Mouse (Mus musculus) limb, embryonic 12.5 days (tissue): ENCODE results near the gene Tigd3. TPM values are rescaled to one million over a fixed set of nuclear protein-coding genes. Genes with fewer than 3 reads are reported as not detected.

ENCODE experiments used
- ATAC-seq: fragments of 200-750 bp; cut with Nextera tagmentation; 2 replicates; pipeline ENCODE4 v1.8.0; 2017; ENCODE audit warnings: low read depth, moderate TSS enrichment; ENCODE audit not compliant: insufficient number of reproducible peaks, insufficient read depth, low FRiP score, low TSS enrichment
- H3K27ac ChIP-seq: fragments of 300-500 bp; sonication (generic); 2 replicates; pipeline ENCODE4 v1.5.1; 2016; ENCODE audit warnings: mild to moderate bottlenecking, moderate library complexity
- H3K27me3 ChIP-seq: fragments of 300-500 bp; sonication (generic); 2 replicates; pipeline ENCODE4 v1.6.1; 2016; ENCODE audit warnings: mild to moderate bottlenecking, moderate library complexity
- H3K36me3 ChIP-seq: fragments of 300-500 bp; sonication (generic); 2 replicates; pipeline ENCODE4 v1.6.1; 2016; ENCODE audit warnings: mild to moderate bottlenecking, moderate library complexity
- H3K4me1 ChIP-seq: fragments of 300-500 bp; sonication (generic); replicated peaks from 2 replicates; pipeline ENCODE4 v1.6.1; 2016
- H3K4me2 ChIP-seq: fragments of 300-500 bp; sonication (generic); 2 replicates; pipeline ENCODE4 v1.6.1; 2016; ENCODE audit warnings: mild to moderate bottlenecking, moderate library complexity
- H3K4me3 ChIP-seq: fragments of 300-500 bp; sonication (generic); replicated peaks from 2 replicates; pipeline ENCODE4 v1.5.1; 2016; ENCODE audit warnings: mild to moderate bottlenecking
- H3K9ac ChIP-seq: fragments of 300-500 bp; sonication (generic); replicated peaks from 2 replicates; pipeline ENCODE4 v1.6.1; 2016; ENCODE audit warnings: mild to moderate bottlenecking, moderate library complexity
- H3K9me3 ChIP-seq: fragments of 300-500 bp; sonication (generic); 2 replicates; pipeline ENCODE4 v1.6.1; 2016; ENCODE audit warnings: mild to moderate bottlenecking, moderate library complexity
- WGBS: fragments of 180-500 bp; shearing (Covaris S2); methylation state at CpG from one replicate; pipeline ENCODE4 v1.1.7; 2016; 5-methylcytosine and 5-hydroxymethylcytosine counted together
- polyA plus RNA-seq: library from polyadenylated mRNA; unstranded; fragments of >200 nt; fragmentation: Nextera tagmentation; extraction: Ambion mirVana; gene quantifications from 2 replicates; pipeline ENCODE4 v1.2.1, GENCODE M21; 2016

Gene Tigd3
- polyA plus RNA-seq, 1 experiment from 2014 or later, result 6.6 TPM

- peak overlapping the region; percentile 98 for H3K27ac ChIP-seq
- peak; percentile 32; the same call in 1 of the 2 replicates for ATAC-seq
- H3K9me3 ChIP-seq, result no peaks in the 10 kb centered on the region
- H3K27me3 ChIP-seq, result no peaks in the 10 kb centered on the region
- H3K4me1 ChIP-seq, result peaks cover 84% of the 10 kb centered on the region
- 6% methylated on average over 45 of the region's 45 CpGs for WGBS
- H3K4me3 ChIP-seq, result peak overlapping the region; percentile 39
- H3K9ac ChIP-seq, result peak overlapping the region; percentile 58
- no peaks in the 10 kb centered on the region for H3K36me3 ChIP-seq
- peak overlapping the region; percentile 69 for H3K4me2 ChIP-seq
Measured at GRCm38 (mm10) chr19:5845319-5846135, 48.4 kb downstream of the Tigd3 start.

DNA sequence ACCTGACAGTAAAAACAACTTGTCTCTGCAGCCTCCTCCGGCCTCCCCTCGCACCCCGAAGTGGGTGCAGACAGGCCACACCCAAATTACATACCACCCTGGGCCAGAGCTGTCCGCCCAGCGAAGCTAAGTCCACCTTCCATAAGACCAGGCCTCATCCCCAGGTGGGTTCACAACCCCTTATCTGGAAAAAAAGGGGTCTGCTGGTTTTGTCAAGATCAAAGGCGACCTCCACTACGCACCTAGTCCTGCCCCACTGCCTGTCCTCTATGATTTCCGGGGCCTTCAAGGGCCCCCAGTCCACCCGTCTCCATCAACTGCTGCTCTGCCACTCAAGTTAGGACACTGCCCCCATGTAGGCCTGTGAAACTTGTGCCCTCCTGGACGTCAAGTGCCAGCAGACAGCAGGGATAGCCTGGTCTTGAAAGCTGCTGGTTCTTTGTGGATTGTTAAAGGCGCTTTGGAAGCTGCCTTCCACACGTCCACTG, 49.1 kb downstream of the Tigd3 start:
- peak overlapping the region; percentile 58 for H3K9ac ChIP-seq

DNA sequence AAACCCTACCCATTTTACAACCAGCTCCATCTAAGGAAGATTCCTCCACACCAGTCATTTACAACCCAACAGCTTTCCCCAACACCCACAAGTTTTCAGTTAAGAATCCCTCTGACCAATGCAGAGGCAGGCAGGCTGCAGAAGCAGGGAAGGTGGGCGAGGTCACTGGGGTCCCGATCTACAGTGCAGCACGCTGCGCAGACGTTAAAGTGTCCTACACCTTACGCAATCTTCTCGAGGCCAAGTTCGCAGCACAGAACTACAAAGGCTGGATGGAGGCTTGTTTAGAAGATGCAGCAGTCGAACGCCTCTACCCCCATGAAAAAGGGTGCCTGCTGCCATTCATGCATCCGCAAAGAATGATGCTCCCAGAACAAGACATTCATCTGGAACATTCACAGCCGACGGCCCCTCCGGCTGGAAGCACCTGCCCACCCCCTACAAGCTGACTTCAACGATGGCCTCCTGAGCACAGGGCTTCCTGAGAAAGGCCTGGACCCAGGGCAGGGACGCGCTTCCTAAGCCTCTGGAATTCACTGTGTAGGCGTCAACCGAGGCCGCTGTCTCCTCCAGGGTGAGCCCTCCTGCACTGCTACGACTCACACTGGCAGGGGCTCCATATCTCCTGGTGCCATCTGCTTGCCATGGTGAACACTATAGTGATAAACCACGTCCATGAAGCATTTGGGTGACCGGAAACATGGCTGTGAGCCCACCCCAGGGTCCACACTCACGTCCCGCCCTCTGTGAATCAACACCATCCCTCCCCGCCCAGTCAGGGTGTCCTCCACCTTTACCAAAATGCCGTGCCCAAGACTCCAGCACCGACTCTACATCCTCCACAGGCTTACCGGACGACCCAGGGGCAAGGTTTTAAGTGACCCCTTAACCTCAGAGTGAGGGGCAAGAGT, 49.9 kb downstream of the Tigd3 start:
- 87% methylated on average over 30 of the region's 30 CpGs for WGBS
- peak overlapping the region; percentile 69 for H3K4me2 ChIP-seq
- ATAC-seq, result no peak
- H3K4me3 ChIP-seq, result peak overlapping the region; percentile 39
- peak overlapping the region; percentile 23 for H3K9ac ChIP-seq
- no peaks in the 10 kb centered on the region for H3K27me3 ChIP-seq
- peaks cover 74% of the 10 kb centered on the region for H3K4me1 ChIP-seq
- H3K9me3 ChIP-seq, result no peaks in the 10 kb centered on the region
- no peaks in the 10 kb centered on the region for H3K36me3 ChIP-seq
- peak overlapping the region; percentile 37 for H3K27ac ChIP-seq

More for the DNA sequence above, 49.1 kb downstream of the Tigd3 start:
- peak overlapping the region; percentile 69 for H3K4me2 ChIP-seq
- no peaks in the 10 kb centered on the region for H3K36me3 ChIP-seq
- peaks cover 82% of the 10 kb centered on the region for H3K4me1 ChIP-seq
- ATAC-seq, result no peak
- H3K4me3 ChIP-seq, result peak overlapping the region; percentile 39
- no peaks in the 10 kb centered on the region for H3K27me3 ChIP-seq
- H3K27ac ChIP-seq, result peak overlapping the region; percentile 98
- no peaks in the 10 kb centered on the region for H3K9me3 ChIP-seq
- 78% methylated on average over 12 of the region's 12 CpGs for WGBS

- H3K9me3 ChIP-seq, result no peaks in the 10 kb centered on the region
- peak overlapping the region; percentile 23; the same call in 1 of the 2 replicates for H3K9ac ChIP-seq
- peaks cover 64% of the 10 kb centered on the region for H3K4me1 ChIP-seq
- 0 out of 2 replicates have a peak overlapping the region, but pooled peaks have one; percentile 37 for H3K27ac ChIP-seq
- H3K36me3 ChIP-seq, result no peaks in the 10 kb centered on the region
- H3K4me2 ChIP-seq, result peak overlapping the region; percentile 69
- 0 out of 2 replicates have a peak overlapping the region, but pooled peaks have one; percentile 11 for H3K4me3 ChIP-seq
- no peaks in the 10 kb centered on the region for H3K27me3 ChIP-seq
- ATAC-seq, result no peak
- WGBS, result 73% methylated on average over 9 of the region's 9 CpGs
Measured at GRCm38 (mm10) chr19:5842785-5843730, 50.9 kb downstream of the Tigd3 start.

- peak overlapping the region; percentile 2; the same call in 1 of the 2 replicates for H3K27ac ChIP-seq
- H3K27me3 ChIP-seq, result no peaks in the 10 kb centered on the region
- 79% methylated on average over 5 of the region's 5 CpGs for WGBS
- H3K4me2 ChIP-seq, result peak overlapping the region; percentile 69; the same call in 1 of the 2 replicates
- no peak for ATAC-seq
- H3K4me1 ChIP-seq, result peaks cover 55% of the 10 kb centered on the region
- no peaks in the 10 kb centered on the region for H3K9me3 ChIP-seq
- H3K9ac ChIP-seq, result no peak overlapping the region
- H3K36me3 ChIP-seq, result no peaks in the 10 kb centered on the region
- H3K4me3 ChIP-seq, result no peak overlapping the region
Measured at GRCm38 (mm10) chr19:5841999-5842784, 51.8 kb downstream of the Tigd3 start.

- Histone ChIP-seq H3K9ac (no peak overlapping the region), H3K9me3 (no peaks in the 10 kb centered on the region), H3K4me3 (no peak overlapping the region), H3K27ac (no peak overlapping the region), H3K27me3 (no peaks in the 10 kb centered on the region), H3K36me3 (no peaks in the 10 kb centered on the region), H3K4me2 (no peak overlapping the region), H3K4me1 (peaks cover 48% of the 10 kb centered on the region)
- WGBS, result 74% methylated on average over 4 of the region's 4 CpGs
- no peak for ATAC-seq
Measured at GRCm38 (mm10) chr19:5841389-5841946, 52.5 kb downstream of the Tigd3 start.

Other genes starting within 250 kb of the Tigd3 start
- 26.5 and 27.6 TPM in 2 replicates for gene Sipa1, start 230.4 kb downstream of the Tigd3 start, polyA plus RNA-seq
- gene Map3k11, start 205.4 kb downstream of the Tigd3 start, polyA plus RNA-seq, result 19.4 and 19.6 TPM in 2 replicates
- gene Pcnx3, start 205.2 kb downstream of the Tigd3 start, polyA plus RNA-seq, result 35.9 and 38.3 TPM in 2 replicates
- 0.40 TPM in 1 of 2 replicates, not detected in the other for gene Kcnk7, start 189.8 kb downstream of the Tigd3 start, polyA plus RNA-seq
- gene Ehbp1l1, start 167.8 kb downstream of the Tigd3 start, polyA plus RNA-seq, result 15.9 and 16.5 TPM in 2 replicates
- gene Fam89b, start 164.5 kb downstream of the Tigd3 start, polyA plus RNA-seq, result 140 and 143 TPM in 2 replicates
- gene Ltbp3, start 153.2 kb downstream of the Tigd3 start, polyA plus RNA-seq, result 17.0 and 30.3 TPM in 2 replicates
- 74.9 and 78.0 TPM in 2 replicates for gene Scyl1, start 122.7 kb downstream of the Tigd3 start, polyA plus RNA-seq
- gene Frmd8, start 18.9 kb downstream of the Tigd3 start, polyA plus RNA-seq, result 37.2 and 41.4 TPM in 2 replicates
- gene Slc25a45, start 16.3 kb downstream of the Tigd3 start, polyA plus RNA-seq, result 1.2 and 2.1 TPM in 2 replicates
- 192 and 199 TPM in 2 replicates for gene Dpf2, start 18.9 kb upstream of the Tigd3 start, polyA plus RNA-seq
- gene Cdc42ep2, start 30.7 kb upstream of the Tigd3 start, polyA plus RNA-seq, result 2.7 and 3.0 TPM in 2 replicates
- 91.5 and 91.9 TPM in 2 replicates for gene Pola2, start 70.1 kb upstream of the Tigd3 start, polyA plus RNA-seq
- gene Slc22a20, start 92.0 kb upstream of the Tigd3 start, polyA plus RNA-seq, result not detected in 2 replicates
- gene Capn1, start 121.7 kb upstream of the Tigd3 start, polyA plus RNA-seq, result 7.0 and 7.7 TPM in 2 replicates
- gene Syvn1, start 152.4 kb upstream of the Tigd3 start, polyA plus RNA-seq, result 25.1 and 28.0 TPM in 2 replicates
- 76.7 and 79.1 TPM in 2 replicates for gene Mrpl49, start 163.6 kb upstream of the Tigd3 start, polyA plus RNA-seq
- gene Fau, start 163.7 kb upstream of the Tigd3 start, polyA plus RNA-seq, result 775 and 779 TPM in 2 replicates
- gene Znhit2, start 167.0 kb upstream of the Tigd3 start, polyA plus RNA-seq, result 33.1 and 39.0 TPM in 2 replicates
- gene Tm7sf2, start 174.2 kb upstream of the Tigd3 start, polyA plus RNA-seq, result 24.4 and 26.3 TPM in 2 replicates
- 67.7 and 72.7 TPM in 2 replicates for gene Vps51, start 183.1 kb upstream of the Tigd3 start, polyA plus RNA-seq
- not detected in 2 replicates for gene Tmem262, start 185.9 kb upstream of the Tigd3 start, polyA plus RNA-seq
- 2.7 and 4.1 TPM in 2 replicates for gene Gm28374, start 188.1 kb upstream of the Tigd3 start, polyA plus RNA-seq
- gene Zfpl1, start 190.8 kb upstream of the Tigd3 start, polyA plus RNA-seq, result 71.5 and 75.6 TPM in 2 replicates
- 45.1 and 49.7 TPM in 2 replicates for gene Cdca5, start 190.8 kb upstream of the Tigd3 start, polyA plus RNA-seq
- 0.56 and 0.82 TPM in 2 replicates for gene AC131692.1, start 200.3 kb upstream of the Tigd3 start, polyA plus RNA-seq
- 0.54 and 0.71 TPM in 2 replicates for gene Naaladl1, start 211.6 kb upstream of the Tigd3 start, polyA plus RNA-seq
- 55.0 and 58.8 TPM in 2 replicates for gene Sac3d1, start 224.5 kb upstream of the Tigd3 start, polyA plus RNA-seq
- gene Snx15, start 234.2 kb upstream of the Tigd3 start, polyA plus RNA-seq, result 33.1 and 33.2 TPM in 2 replicates
- not detected in 2 replicates for gene Batf2, start 246.8 kb upstream of the Tigd3 start, polyA plus RNA-seq
- gene Arl2, start 247.4 kb upstream of the Tigd3 start, polyA plus RNA-seq, result 78.2 and 83.4 TPM in 2 replicates